Mouse (Mus musculus): ENCODE data around the gene Rgs10. TPM values are rescaled to one million over a fixed set of nuclear protein-coding genes. Genes with fewer than 3 reads are reported as not detected.

Rgs10 gene
- polyA plus RNA-seq, 1 experiment from 2014 or later: 13.6 TPM

DNA sequence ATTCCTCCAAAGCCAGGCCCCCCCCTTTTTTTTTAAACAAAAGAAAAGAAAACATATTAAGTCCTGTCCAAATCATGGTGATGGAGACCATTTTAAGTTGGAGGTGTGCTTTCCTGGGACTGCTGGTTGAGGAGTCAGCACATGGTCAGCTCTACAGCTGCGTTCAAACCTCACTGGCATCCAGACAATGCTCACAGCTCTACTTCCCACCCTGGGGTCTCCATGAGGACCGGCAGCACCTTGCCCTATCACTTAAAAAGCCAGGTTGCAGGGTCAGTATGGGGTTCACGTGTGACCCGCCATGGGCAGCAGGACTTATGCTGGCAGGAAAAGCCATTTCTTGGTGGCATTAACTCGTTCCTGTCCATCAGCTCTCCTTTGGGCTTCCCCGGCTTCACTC, 15.0 kb downstream of the Rgs10 start:
- Histone ChIP-seq H3K9ac (replicated peaks) (no peak overlapping the region), H3K4me3 (no peak overlapping the region), H3K27me3 (no peaks in the 10 kb centered on the region), H3K4me2 (replicated peaks) (no peak overlapping the region), H3K27ac (replicated peaks) (no peak overlapping the region), H3K36me3 (no peaks in the 10 kb centered on the region), H3K9me3 (peaks cover 4% of the 10 kb centered on the region; the same call in 1 of the 2 replicates), H3K4me1 (no peaks in the 10 kb centered on the region)
- ATAC-seq (ENCODE audit: low FRiP score, low read depth): no peak
- 84% methylated on average over 6 of the region's 6 CpGs for WGBS

DNA sequence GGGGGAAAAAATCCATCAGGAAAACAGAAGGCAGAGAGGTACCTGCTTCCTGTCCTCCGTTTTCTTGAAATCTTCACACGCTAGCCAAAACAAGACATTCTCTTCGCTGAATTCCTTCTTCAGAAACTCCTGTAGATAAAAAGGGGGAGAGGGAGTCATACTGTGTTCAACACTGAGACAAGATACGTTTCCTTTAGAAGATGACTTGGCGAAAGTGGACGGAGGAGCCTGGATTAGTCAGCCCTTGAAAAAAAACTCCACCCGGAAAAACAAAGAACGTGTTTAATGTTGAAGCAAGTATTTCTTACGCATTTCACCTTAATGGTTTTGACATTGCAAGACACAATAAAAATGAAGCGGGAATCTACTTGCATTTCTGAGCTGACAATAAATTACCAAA, 15.4 kb downstream of the Rgs10 start:
- ATAC-seq (ENCODE audit: low FRiP score, low read depth): no peak
- H3K9me3 ChIP-seq: peaks cover under 1% of the 10 kb centered on the region; the same call in 1 of the 2 replicates
- H3K9ac ChIP-seq (replicated peaks): no peak overlapping the region
- no peaks in the 10 kb centered on the region for H3K36me3 ChIP-seq
- no peaks in the 10 kb centered on the region for H3K27me3 ChIP-seq
- WGBS: 81% methylated on average over 10 of the region's 10 CpGs
- H3K4me3 ChIP-seq: no peak overlapping the region
- no peaks in the 10 kb centered on the region for H3K4me1 ChIP-seq
- no peak overlapping the region for H3K27ac ChIP-seq (replicated peaks)
- no peak overlapping the region for H3K4me2 ChIP-seq (replicated peaks)

DNA sequence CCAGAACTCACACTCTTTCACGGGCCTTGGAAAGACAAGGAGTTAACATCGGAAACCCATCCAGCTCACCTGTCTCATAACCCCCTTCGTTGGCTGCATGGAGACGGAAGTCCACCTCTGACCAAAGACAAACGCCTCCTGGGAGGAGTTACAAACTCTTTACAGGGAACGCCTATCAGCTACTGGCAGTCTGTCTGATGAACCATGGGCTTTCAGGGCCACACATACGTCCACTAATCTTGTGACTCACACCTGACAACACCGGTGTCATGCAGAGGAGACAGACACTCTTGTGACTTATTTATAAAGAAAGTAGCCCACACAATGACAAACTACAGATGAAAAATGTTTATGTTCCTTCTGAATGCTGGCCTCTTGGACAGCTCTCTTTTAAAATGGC, 16.0 kb downstream of the Rgs10 start:
- WGBS: 87% methylated on average over 8 of the region's 8 CpGs
- ATAC-seq (ENCODE audit: low FRiP score, low read depth): no peak
- Histone ChIP-seq H3K36me3 (no peaks in the 10 kb centered on the region), H3K4me2 (replicated peaks) (no peak overlapping the region), H3K27me3 (no peaks in the 10 kb centered on the region), H3K4me1 (no peaks in the 10 kb centered on the region), H3K27ac (replicated peaks) (no peak overlapping the region), H3K4me3 (no peak overlapping the region), H3K9me3 (no peaks in the 10 kb centered on the region), H3K9ac (replicated peaks) (no peak overlapping the region)

DNA sequence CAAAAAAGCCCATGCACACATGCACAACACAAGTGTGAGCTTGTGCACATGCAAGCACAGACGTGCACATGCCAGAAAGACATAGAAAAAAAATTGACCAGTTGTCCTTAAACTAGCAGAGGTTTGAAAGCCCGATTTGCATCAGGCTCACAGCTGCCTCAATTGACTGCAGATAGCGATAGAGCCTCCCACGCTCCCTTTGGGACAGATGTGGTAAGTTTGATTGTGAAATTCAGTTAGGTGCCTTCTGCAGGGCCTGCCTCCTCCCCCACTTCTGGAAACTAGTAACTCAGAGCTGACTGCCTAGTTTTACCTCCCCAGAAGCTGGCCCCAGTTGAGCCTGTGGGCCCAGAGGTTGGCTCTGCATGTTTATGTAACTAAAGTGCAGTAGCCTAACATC, 19.9 kb downstream of the Rgs10 start:
- no peak for ATAC-seq (ENCODE audit: low FRiP score, low read depth)
- 82% methylated on average over 4 of the region's 4 CpGs for WGBS
- no peak overlapping the region for H3K9ac ChIP-seq (replicated peaks)

DNA sequence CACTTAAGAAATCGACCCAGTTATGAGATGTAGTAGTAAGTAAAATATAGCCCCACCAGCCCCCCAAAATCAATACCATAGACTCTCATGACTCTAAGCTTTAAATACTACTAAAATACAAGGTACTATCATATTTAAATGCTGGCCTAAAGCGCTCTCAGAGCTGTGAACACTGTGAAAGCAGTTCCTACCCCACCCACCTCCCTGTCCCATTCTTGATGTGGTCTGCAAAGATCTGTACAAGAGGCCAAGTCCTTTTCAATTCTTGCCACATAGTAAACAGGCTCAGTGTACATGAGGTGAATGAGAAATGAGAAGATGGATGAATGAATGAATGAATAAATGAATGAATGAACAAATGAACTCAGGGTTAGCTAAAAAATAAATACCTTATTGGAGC, 21.5 kb downstream of the Rgs10 start:
- no peak overlapping the region for H3K4me3 ChIP-seq
- ATAC-seq (ENCODE audit: low FRiP score, low read depth): no peak
- no peak overlapping the region for H3K4me2 ChIP-seq (replicated peaks)
- H3K9ac ChIP-seq (replicated peaks): no peak overlapping the region
- H3K4me1 ChIP-seq: no peaks in the 10 kb centered on the region
- no peak overlapping the region for H3K27ac ChIP-seq (replicated peaks)
- H3K9me3 ChIP-seq: no peaks in the 10 kb centered on the region
- no peaks in the 10 kb centered on the region for H3K36me3 ChIP-seq
- 65% methylated on average over 2 of the region's 2 CpGs for WGBS
- H3K27me3 ChIP-seq: no peaks in the 10 kb centered on the region

More for the DNA sequence above, 19.9 kb downstream of the Rgs10 start:
- Histone ChIP-seq H3K27ac (replicated peaks) (no peak overlapping the region), H3K27me3 (no peaks in the 10 kb centered on the region), H3K9me3 (no peaks in the 10 kb centered on the region), H3K36me3 (no peaks in the 10 kb centered on the region), H3K4me1 (no peaks in the 10 kb centered on the region), H3K4me2 (replicated peaks) (no peak overlapping the region), H3K4me3 (no peak overlapping the region)

DNA sequence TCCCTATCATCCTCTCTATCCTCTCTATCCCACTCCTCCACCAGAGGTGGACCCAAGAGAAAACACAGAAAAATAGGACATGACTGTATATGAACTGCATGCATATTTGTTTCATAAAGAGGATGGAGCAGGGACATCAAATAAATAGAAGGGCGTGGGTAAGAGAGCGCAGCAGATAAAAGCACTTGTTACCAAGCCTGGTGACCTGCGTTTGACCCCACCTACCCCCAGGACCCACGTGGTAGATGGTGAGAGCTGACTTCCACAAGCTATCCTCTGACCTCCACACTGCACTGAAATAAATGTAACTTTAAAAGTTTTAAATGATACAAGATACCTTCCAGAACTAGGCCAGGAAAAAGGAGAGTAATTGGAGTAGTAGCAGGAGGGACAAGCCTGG, 24.8 kb downstream of the Rgs10 start:
- Histone ChIP-seq H3K4me1 (no peaks in the 10 kb centered on the region), H3K27me3 (no peaks in the 10 kb centered on the region), H3K27ac (replicated peaks) (no peak overlapping the region), H3K9ac (replicated peaks) (no peak overlapping the region), H3K36me3 (no peaks in the 10 kb centered on the region), H3K4me3 (no peak overlapping the region), H3K4me2 (replicated peaks) (no peak overlapping the region), H3K9me3 (no peaks in the 10 kb centered on the region)
- ATAC-seq (ENCODE audit: low FRiP score, low read depth): no peak
- 77% methylated on average over 4 of the region's 4 CpGs for WGBS

DNA sequence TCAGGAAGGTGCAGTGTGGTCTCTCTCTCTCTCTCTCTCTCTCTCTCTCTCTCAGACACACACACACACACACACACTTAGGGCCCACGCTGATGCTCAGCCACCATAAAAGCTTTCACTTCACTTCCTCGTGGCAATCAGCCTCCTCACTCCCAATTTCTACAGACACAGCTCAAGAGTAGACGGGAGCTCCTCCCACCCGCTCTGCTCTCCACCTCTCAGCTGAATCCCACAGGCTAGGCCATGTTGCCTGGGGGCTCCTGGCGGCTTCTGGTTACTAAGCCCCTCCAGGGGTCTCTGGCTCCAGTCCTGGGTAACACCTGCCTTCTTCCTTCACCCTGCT, 25.6 kb downstream of the Rgs10 start:
- no peaks in the 10 kb centered on the region for H3K9me3 ChIP-seq
- no peak overlapping the region for H3K4me2 ChIP-seq (replicated peaks)
- no peaks in the 10 kb centered on the region for H3K27me3 ChIP-seq
- H3K4me3 ChIP-seq: no peak overlapping the region
- no peaks in the 10 kb centered on the region for H3K4me1 ChIP-seq
- no peaks in the 10 kb centered on the region for H3K36me3 ChIP-seq
- no peak overlapping the region for H3K9ac ChIP-seq (replicated peaks)
- 39% methylated on average over 5 of the region's 5 CpGs for WGBS
- ATAC-seq (ENCODE audit: low FRiP score, low read depth): no peak
- no peak overlapping the region for H3K27ac ChIP-seq (replicated peaks)

DNA sequence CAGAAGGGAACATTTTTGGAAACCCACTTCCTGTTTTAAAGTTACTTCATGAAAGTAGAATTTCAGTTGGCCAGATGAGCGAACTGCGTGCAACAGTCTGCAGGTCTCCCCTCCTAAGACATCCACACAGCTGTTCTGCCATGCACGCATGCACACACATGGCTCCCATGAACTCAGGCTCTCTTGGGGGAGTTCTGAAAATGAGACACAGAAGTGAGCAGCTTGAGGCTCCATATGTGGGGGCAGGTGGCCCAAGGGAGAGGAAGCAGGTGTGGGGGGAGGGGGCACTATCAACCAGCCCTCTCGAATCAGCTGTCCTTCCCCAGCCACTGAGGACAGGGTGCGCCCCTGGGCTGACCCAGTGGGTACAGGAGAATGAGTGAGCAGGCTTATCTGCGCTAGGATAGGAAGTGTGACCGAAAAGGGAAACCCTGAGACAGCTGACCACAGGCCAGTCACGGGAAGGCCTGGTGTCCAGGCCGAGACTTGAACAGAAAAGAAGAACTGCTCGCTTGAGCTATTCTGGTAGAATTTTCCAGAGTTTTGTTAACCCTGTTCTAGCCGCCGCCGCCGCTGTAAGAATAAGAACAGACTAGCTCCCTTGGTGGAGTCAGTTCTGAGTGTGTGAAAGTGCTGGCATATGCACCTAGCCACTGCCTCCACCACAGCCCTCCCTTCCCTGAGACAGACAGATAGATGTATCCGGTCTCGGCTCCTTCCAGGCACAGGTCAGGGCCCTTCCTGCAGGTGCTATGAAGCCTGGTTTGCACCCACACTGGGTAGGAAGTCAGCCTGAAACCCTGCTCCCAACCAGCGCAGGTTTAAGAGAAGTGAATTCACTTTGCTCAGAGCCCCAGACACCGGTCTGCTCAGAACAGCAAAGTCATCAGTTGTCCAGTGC, 26.2 kb downstream of the Rgs10 start:
- H3K27ac ChIP-seq (replicated peaks): no peak overlapping the region
- no peak for ATAC-seq (ENCODE audit: low FRiP score, low read depth)
- H3K9ac ChIP-seq (replicated peaks): no peak overlapping the region

DNA sequence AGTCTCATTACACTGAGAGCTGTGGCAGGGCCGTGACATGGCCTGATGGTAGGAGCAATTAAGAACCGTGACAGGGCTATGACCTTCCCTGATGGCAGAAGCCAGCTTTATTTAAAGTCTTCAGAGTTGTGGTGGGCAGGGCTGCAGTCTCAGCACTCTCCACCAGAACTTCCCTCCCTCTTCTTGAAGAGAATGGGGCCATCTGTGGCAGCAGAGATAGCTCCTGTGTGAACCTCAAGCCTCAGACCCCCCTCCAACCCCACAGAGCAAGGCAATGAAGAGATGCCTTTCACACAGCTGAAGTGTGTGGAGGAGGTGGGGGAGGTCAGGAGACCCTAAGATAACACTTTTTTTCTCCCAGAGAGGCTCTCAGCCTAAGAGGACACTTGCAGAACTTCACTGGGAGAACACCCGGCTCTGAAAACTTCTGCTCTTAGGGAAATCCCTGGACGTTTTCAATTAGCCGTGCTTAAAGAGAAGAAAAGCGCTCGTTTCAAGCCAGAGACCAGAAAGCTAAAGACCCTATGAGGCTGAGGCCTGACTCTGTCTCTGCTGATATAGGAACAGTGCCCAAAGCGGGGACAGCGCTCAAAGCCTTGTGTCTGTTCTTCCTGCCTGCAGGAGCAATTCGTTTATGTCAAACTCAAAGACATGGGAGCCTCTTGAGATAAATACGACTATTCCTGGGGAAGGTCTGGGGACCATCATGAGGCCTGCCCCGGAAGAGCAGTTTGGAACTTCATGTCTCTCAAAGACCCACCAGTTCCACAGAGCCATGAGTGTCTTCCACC, 27.1 kb downstream of the Rgs10 start:
- H3K27ac ChIP-seq (replicated peaks): no peak overlapping the region
- H3K27me3 ChIP-seq: no peaks in the 10 kb centered on the region
- no peaks in the 10 kb centered on the region for H3K4me1 ChIP-seq
- no peaks in the 10 kb centered on the region for H3K9me3 ChIP-seq
- no peaks in the 10 kb centered on the region for H3K36me3 ChIP-seq
- 63% methylated on average over 12 of the region's 12 CpGs for WGBS
- H3K4me2 ChIP-seq (replicated peaks): no peak overlapping the region
- H3K4me3 ChIP-seq: no peak overlapping the region
- H3K9ac ChIP-seq (replicated peaks): no peak overlapping the region
- ATAC-seq (ENCODE audit: low FRiP score, low read depth): no peak

More for the DNA sequence above, 26.2 kb downstream of the Rgs10 start:
- Histone ChIP-seq H3K9me3 (no peaks in the 10 kb centered on the region), H3K36me3 (no peaks in the 10 kb centered on the region), H3K27me3 (no peaks in the 10 kb centered on the region), H3K4me3 (no peak overlapping the region), H3K4me2 (replicated peaks) (no peak overlapping the region), H3K4me1 (no peaks in the 10 kb centered on the region)
- 85% methylated on average over 18 of the region's 18 CpGs for WGBS

DNA sequence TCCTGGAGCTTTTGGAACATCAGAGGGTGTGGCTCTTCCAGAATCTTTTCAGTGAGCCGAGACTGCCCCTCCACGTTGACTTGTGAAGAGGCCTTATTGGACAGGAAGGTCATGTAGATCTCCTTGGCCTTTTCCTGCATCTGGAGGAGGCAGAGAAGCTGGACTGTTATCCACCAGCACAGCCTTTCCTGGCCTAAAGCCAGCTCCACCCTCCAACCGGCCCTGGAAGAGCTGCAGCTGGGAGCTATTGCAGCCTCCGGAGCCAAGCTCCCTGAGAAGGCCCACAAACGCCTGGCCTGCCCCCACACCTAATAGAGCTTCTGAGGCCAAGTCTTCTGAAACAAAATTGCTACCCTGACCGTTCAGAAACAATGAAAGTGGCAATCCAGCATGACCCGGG, 29.6 kb downstream of the Rgs10 start:
- no peak for ATAC-seq (ENCODE audit: low FRiP score, low read depth)
- no peaks in the 10 kb centered on the region for H3K36me3 ChIP-seq
- no peaks in the 10 kb centered on the region for H3K4me1 ChIP-seq
- 36% methylated on average over 7 of the region's 7 CpGs for WGBS
- H3K27me3 ChIP-seq: no peaks in the 10 kb centered on the region
- H3K9ac ChIP-seq (replicated peaks): no peak overlapping the region
- H3K9me3 ChIP-seq: no peaks in the 10 kb centered on the region
- no peak overlapping the region for H3K4me2 ChIP-seq (replicated peaks)
- H3K4me3 ChIP-seq: no peak overlapping the region
- no peak overlapping the region for H3K27ac ChIP-seq (replicated peaks)

DNA sequence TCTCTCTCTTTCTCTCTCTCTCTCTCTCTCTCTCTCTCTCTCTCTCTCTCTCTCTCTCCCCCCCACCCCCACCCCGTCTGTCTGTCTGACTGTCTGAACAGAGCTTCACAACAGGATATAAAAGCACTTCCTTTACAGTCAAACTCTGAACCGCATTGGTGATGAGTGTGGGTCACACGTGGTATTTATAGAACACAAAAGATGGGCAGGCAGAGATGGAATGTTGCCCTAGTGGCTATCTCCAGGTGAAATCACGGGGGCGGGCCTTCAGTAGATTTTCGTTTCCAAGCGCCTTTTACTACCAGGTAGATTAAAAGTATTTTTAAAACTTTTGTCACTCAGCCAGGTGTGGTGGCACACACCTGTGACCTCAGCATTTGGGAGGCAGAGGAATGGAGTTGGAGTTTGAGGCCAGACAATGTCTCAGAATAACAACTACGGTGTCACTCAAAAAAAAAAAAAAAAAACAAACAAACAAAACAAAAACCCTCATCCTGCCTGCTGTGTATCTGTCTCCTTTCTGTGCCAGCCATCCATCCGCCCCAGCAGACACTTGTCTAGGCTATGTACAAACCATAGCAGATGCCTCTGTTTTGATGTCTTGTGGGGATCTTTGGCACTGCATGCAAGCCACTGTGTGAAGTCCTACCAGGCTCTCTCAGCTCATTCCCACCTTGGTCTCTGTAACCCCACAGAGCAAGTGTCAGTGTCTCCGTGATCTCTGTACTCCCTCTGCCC, 34.7 kb downstream of the Rgs10 start:
- WGBS: 84% methylated on average over 10 of the region's 10 CpGs
- Histone ChIP-seq H3K27me3 (no peaks in the 10 kb centered on the region), H3K36me3 (no peaks in the 10 kb centered on the region), H3K27ac (replicated peaks) (no peak overlapping the region), H3K4me2 (replicated peaks) (no peak overlapping the region), H3K9ac (replicated peaks) (no peak overlapping the region), H3K4me1 (no peaks in the 10 kb centered on the region), H3K9me3 (no peaks in the 10 kb centered on the region), H3K4me3 (no peak overlapping the region)
- no peak for ATAC-seq (ENCODE audit: low FRiP score, low read depth)

DNA sequence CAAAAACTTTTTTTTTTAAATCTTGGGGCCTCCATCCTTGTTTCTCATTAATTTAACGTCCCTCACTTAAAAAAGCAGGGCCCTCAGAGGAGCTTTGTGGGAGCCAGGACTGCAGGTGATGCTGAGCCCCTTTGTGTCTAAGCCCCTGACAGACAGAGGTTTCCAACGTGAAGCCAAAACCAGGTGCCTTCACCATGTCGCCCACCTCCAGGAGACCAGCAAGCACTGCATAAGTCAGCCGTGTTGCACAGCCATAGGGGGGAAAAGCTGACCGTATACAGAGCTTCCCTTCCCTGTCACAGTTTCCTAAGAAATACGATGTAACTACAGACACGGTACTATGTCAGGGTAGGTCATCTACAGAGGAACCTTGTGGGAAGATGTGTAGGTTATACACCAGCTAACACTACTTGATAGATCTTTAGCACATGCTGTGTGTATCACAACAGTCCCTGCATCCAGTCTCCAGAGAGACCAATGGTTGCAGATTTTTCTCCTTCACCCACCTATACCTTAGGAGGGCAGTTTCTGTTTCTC, 35.3 kb downstream of the Rgs10 start:
- no peaks in the 10 kb centered on the region for H3K27me3 ChIP-seq
- no peak for ATAC-seq (ENCODE audit: low FRiP score, low read depth)
- H3K27ac ChIP-seq (replicated peaks): no peak overlapping the region
- no peaks in the 10 kb centered on the region for H3K9me3 ChIP-seq
- H3K36me3 ChIP-seq: no peaks in the 10 kb centered on the region
- no peak overlapping the region for H3K9ac ChIP-seq (replicated peaks)
- H3K4me1 ChIP-seq: no peaks in the 10 kb centered on the region
- no peak overlapping the region for H3K4me2 ChIP-seq (replicated peaks)
- 89% methylated on average over 7 of the region's 7 CpGs for WGBS
- H3K4me3 ChIP-seq: no peak overlapping the region
